Mouse (Mus musculus): ENCODE measurements around the gene Chrd.

Gene Chrd

DNA sequence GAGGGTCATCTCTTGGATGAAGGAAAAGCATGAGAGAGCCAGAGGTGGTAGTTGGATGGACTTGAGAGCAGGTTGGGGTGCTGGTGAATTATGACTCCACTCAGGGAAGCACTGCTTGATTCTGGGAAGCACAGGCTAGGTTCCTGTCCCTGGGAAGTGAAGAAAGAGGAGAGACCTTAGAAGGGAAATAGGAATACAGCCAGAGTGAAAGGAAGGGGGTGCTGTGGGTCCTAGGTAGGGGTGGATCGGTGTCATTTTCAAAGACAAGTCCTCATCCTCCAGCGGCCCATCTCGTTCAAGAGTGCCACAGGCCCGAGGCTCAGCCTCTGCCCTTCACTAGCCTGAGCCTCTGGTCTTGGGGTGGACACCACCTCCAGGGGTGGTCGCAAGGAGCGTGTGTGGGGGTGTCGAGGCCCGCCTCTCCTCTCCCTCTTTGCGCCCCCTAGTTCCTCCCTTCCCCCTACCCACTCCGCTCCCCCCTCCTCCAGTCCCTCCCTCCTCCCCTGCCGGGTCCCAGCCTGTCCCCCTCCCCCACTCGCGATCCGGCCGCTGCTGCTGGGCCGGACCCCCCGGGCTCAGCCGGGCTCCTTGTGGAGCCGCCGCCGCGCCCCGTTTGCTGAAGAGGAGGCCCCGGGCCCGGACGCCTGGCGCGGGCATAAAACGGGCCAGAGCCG lies 539 bp upstream of the Chrd start:
- DNase-seq (ENCODE audit: extremely low read depth, low read depth, low spot score): no peak

DNA sequence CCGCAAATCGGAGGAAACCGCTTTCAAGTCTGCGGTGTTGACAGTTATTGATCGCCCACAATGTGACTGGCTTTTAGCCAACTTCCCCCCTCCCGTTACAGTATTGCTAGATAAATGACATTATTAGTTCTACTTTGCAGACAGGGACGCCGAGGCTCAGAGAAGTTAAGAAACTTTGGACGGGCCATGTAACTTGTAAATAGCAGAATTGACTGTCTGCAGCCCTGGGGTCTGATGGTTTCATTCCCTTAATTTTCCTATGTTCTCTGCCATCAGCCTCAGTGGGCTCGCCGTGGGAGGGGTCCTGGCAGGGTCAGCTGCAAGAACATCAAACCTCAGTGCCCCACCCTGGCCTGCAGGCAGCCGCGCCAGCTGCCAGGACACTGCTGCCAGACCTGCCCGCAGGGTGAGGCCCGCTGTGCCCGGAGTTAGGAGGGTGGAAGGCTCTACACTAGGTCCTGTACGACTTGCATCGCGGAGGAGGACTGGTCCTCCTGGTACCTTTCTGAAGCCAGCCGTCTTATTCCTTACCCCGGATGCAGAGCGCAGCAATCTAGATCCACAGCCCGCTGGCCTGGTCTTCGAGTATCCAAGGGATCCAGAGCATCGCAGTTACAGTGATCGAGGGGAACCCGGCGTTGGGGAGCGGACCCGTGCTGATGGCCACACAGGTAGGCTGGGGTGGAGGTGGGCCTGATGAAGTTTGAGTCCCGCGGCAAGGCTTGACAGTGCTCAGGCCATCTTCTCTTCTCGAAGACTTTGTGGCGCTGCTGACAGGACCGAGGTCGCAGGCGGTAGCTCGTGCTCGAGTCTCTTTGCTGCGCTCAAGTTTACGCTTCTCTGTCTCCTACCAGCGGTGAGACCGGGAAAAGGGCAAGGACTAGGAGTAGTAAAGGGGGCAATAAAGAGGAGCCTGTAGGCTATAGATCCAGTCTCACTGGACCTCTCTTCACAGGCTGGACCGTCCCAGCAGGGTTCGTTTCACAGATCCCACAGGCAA lies 1.1 kb downstream of the Chrd start, which contains the start of gene Thpo:
Gene Thpo, minus strand, starts transcription at position 781 of the 1,000 bp plus-strand sequence.
- no peak for DNase-seq (ENCODE audit: extremely low read depth, low read depth, low spot score)

DNA sequence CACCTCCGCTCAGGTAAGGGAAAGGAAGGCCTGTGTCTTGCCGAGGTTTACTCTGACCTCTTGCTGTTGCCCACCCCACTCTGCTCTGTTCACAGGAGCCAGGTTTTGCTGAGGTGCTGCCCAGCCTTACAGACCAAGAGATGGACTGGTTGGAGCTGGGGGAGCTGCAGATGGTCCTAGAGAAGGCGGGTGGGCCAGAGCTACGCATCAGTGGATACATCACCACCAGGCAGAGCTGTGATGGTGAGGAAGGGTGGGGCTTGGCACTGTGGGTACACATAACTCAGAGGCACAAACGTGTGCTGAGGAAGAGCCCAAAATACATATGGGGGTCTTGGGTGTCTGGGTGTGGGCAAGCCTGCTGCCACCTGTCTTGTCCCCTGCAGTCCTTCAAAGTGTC lies 2.7 kb downstream of the Chrd start:
- no peak for DNase-seq (ENCODE audit: extremely low read depth, low read depth, low spot score)

DNA sequence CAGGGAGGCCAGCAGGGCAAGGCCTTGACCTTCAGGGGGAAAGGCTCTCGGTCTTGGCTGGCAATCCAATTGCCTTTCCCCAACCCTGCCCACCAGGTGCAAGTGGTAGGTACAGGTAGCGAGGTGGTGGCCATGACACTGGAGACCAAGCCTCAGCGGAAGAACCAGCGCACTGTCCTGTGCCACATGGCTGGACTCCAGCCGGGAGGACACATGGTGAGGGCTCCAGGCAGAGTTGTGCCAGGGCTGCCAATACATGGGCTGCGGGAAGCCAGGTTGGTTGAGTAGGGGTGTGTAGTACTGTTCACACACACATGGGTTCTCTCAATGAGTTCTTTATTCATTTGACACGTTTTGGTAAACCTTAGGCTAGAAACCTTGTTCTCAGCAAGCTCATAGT lies 3.2 kb downstream of the Chrd start:
- DNase-seq (ENCODE audit: extremely low read depth, low read depth, low spot score): no peak

DNA sequence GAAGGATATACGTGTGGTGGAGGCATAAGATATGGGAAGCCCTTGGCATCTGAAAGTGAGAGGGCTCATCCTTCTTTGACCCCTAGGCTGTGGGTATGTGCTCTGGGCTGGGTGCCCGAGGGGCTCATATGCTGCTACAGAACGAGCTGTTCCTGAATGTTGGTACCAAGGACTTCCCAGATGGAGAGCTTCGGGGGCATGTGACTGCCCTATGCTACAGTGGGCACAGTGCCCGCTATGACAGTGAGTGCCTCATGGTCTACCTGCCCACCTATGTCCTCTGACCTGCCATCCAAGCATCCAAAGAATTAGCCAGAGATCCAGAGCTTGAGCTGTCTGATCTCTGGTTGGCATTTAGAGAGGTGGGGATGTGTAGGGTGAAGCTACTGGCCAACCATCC lies 3.9 kb downstream of the Chrd start:
- no peak for DNase-seq (ENCODE audit: extremely low read depth, low read depth, low spot score)

DNA sequence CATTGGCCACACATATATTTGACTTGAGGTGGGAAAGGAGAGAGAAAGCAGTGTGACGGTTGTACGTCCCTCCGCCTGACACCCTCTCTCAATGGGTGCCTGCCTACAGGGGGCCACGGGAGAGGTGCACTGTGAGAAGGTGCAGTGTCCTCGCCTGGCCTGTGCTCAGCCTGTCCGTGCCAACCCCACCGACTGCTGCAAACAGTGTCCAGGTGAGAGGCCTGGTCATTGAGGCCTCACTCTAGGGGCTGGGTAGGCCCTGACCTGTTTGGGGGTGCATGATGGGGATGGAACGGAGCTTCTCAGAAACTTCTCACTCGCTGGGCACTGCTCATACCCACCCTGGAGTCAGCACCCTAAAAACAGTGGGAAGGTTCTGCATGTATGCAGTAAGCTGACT lies 6.9 kb downstream of the Chrd start:
- no peak for DNase-seq (ENCODE audit: extremely low read depth, low read depth, low spot score)

- DNase-seq (ENCODE audit: extremely low read depth, low read depth, low spot score): peak; percentile 47
Measured at GRCm38 (mm10) chr16:20746641-20747040, 13.7 kb downstream of the Chrd start.

DNA sequence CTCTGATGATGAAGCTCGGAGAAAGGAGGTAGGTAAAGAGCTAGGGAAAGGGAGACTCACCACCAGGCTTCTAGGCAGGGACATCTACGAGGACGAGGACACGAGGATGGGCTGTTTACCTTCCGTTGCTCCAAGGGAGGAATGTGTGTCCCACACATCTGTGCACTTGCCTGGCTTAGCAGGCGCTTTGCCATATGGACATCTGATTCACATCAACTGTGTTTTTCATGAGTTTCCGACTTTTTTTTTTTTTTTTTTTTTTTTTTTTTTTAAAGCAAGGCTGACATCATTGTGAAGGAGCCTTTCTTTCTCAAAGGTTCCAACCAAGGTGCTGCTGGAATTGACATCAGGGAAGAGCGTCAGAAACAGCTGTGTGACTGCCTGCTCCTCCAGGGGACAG lies 17.6 kb downstream of the Chrd start:
- no peak for DNase-seq (ENCODE audit: extremely low read depth, low read depth, low spot score)

DNA sequence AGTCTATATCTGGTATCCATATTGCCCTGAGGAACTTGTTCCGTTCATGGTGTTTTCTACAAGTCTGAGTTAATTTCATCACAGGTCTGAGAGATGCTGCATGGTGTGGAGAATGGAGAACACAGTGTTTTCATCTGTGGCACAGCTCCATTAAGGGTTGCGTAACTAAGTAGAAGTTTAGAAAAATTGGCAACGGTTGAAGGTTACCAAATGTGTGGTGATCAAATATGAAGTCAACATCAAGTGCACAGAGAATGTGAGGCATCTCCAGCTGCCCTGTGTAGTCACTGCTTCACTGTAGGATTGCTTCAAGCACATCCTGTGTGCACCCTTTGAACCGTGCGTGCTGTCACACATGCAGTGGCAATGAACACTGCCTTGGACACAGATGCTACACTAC lies 23.1 kb downstream of the Chrd start:
- DNase-seq (ENCODE audit: extremely low read depth, low read depth, low spot score): peak; percentile 81

GRCm38 (mm10) chr16:20757385-20757784 lies 24.5 kb downstream of the Chrd start:
- no peak for DNase-seq (ENCODE audit: extremely low read depth, low read depth, low spot score)

DNA sequence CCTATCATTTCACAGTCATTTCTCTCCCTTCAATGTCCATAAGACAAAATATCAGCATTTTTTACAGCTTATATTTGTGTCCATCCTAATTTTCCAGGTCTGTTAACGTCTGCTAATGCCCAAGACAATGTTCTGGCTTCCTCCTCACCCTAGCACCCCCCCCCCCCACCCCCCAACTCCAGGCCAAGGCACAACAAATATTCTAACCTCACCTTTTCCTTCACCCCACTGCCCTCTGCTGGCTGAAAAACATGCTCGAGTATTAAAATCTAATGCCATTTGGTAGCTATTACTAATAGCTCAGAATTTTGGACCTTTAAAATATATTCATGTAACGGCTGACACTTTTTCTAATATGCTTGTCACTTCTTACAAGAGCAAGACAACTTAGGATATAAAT lies 28.8 kb downstream of the Chrd start:
- DNase-seq (ENCODE audit: extremely low read depth, low read depth, low spot score): no peak

DNA sequence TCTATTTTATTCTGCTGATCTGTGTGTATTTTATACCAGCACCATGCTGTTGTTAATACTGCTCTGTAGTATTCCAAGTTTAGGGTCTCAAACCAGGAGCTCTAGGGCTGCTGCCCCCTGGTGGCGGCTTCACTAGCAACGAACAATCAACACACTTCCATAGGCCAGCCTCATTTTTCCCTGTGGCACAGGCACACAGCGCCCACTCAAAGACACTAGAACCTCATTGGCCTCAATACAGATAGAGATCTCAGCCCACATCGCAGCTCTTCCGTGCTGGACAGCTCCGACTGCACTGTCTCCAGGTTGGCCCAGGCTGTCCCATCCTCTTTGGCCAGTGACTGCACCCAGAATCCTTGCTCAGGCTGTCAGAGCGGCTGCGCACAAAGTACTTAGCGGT lies 32.3 kb downstream of the Chrd start:
- no peak for DNase-seq (ENCODE audit: extremely low read depth, low read depth, low spot score)

DNA sequence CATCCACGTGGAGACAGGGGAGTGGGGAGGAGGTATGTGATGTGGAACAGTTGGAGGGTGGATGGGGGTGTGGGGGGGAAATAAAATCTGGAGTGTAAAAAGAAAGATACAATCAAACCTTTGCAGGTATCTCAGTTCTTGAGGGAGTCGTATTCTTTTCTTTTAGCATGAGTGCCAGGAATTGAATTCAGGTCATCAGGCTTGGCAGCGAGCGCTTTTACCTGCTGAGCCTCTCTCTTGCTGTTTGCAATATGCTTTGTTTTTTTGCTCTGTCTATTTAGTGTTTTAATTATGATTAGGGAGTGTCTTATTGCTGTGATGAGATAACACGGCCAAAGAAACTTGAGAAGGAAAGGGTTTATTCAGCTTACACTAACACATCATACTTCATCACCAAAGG lies 42.1 kb downstream of the Chrd start:
- DNase-seq (ENCODE audit: extremely low read depth, low read depth, low spot score): no peak

DNA sequence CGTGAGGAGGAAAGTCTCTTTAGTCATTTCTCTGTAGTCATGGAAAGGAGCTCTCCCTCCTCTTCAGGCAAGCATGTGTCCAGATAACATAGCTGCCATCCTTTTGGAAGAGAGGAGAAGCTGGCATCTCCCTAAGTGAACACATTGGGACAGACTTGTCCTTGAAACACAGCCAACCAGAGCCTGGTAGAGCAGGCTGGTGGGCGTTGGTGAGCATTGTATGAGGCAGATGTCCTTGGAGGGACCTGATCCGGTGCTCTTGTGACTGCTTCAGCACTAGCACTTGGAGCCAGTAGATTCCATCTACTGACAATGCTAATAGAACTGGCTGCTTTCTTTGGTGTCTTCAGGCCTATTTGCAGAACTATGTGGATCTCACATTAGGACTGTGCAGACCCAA lies 46.9 kb downstream of the Chrd start:
- DNase-seq (ENCODE audit: extremely low read depth, low read depth, low spot score): no peak

DNA sequence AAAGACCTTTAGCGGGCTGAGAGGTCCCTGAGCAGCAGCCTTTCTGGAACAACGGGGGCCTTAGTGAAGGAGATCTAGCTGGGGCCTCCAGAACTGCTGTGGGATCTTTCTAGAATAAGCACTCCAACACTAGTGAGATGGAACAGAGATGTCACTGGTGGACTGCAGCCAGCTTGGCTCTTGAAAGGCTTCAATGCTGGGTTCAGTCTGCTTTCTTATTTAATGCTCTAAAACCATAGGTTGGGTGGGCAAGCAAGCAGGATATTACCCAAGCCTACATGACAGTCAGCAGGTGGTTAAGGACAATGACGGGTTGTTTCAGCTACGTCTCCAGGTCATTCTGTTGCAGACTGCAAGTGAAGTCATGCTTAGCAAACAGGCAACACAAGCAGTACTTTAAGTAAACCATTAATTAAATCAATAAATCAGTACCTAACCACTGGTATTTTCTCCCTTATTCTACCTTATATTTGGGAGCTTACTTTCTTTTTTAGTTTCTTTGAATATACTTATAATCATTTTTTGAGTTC lies 48.2 kb downstream of the Chrd start:
- DNase-seq (ENCODE audit: extremely low read depth, low read depth, low spot score): no peak

DNA sequence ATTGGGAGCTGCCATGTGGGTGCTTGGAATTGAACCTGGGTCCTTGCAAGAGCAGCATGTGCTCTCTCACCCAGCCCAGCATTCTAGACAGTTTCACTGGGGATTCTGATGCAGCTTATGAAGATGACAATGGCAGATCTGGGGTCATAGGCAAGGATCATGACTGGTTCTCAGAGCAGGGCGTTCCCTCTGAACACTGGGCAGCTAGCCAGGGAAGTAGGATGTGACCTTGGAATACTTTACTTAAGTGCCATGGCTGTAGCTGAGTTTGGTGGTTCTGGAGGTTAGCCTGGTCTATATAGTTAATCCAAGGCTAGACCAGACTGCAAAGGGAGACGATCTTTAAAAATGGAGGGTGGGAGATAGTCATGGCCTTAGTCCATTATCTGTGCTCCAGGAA lies 51.0 kb downstream of the Chrd start:
- no peak for DNase-seq (ENCODE audit: extremely low read depth, low read depth, low spot score)

DNA sequence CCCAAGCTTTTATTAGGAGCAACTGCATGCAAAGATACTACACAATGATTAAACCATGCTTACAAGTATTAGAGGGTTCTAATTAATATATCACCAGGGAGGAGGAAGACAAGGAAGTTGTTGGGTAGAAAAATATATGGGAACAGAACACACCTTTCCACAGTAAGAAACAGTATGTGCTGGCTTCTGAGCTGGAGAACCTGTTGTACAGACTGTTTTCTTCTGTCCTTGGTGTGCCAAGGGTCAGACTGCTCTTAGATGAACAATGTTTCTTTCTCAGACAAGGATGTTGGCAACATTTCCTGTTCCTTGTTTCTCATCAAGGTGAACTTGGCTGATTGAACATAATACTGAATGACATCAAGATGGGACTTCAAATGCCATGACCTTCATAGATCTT lies 51.8 kb downstream of the Chrd start:
- no peak for DNase-seq (ENCODE audit: extremely low read depth, low read depth, low spot score)

DNA sequence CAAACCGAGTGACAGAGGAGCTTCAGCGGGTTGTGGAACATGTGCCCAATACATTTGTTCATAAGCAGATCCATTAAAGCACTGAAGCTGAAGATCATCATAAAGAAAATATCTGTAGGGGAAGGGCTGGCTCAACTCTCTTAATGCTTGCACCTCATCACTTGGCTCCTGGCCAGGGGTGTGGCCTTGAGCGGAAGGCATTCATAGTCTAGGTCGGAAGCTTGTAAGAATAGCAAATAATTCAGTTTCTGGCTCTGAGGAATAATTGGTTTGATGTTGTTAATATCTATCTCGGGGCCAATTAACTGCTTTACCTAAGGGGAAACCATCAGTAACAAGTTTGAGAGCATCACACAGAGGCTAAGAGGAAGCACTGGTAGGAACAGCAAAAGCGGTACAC lies 53.6 kb downstream of the Chrd start:
- DNase-seq (ENCODE audit: extremely low read depth, low read depth, low spot score): no peak

DNA sequence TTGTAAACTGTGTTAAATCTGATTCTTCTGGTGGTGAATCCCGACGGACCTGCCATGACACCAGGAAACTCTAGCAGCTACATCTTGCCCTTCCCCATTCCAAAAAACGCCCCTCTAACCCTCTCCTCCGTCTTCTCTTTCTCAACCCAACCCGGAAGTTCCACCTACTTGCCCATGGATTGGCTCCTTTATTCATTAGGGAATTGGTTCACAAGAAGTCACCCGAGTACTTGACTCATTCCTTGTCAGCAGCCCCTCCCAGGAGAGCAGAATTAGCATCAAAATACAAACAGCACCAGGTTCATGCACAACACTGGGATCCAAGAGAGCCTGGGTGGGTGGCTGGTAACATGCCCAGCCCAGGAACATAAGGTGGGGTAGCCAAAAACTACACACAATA lies 58.9 kb downstream of the Chrd start:
- DNase-seq (ENCODE audit: extremely low read depth, low read depth, low spot score): no peak

Measured in fat pad, adult 2 months (tissue).